Mouse (Mus musculus) MEL (cell line): Measurements from ENCODE around the gene Taf6l.

Source experiments
- CHD2 ChIP-seq: IDR thresholded peaks from 2 replicates; pipeline ENCODE4 v1.6.1; 2011; ENCODE audit warnings: low read length, improper control_type of control experiment
- CTCF ChIP-seq, 3 experiments: IDR thresholded peaks in 2 of 3; conservative IDR thresholded peaks in 1 of 3; 2 replicates each; pipeline ENCODE4 v1.5.1; 2011 to 2012; ENCODE audit warnings: low read length in 3 of 3, low read depth in 2 of 3, mild to moderate bottlenecking in 2 of 3, improper control_type of control experiment in 1 of 3, inconsistent platforms in 1 of 3, mixed read lengths in 1 of 3, moderate library complexity in 1 of 3; ENCODE audit not compliant: control insufficient read depth in 1 of 3, insufficient read depth in 1 of 3, poor library complexity in 1 of 3, severe bottlenecking in 1 of 3
- ELF1 ChIP-seq: IDR thresholded peaks from 2 replicates; pipeline ENCODE4 v1.6.1; 2014; ENCODE audit warnings: low read depth, mild to moderate bottlenecking, inconsistent platforms, low read length, improper control_type of control experiment, moderate library complexity
- JUND ChIP-seq: IDR thresholded peaks from 2 replicates; pipeline ENCODE4 v1.6.1; 2011; ENCODE audit warnings: low read depth, mild to moderate bottlenecking, improper control_type of control experiment, low read length
- MAX ChIP-seq: IDR thresholded peaks from 2 replicates; pipeline ENCODE4 v1.6.1; 2011; ENCODE audit warnings: low read length, improper control_type of control experiment
- MEF2A ChIP-seq: IDR thresholded peaks from 2 replicates; pipeline ENCODE4 v1.6.1; 2014; ENCODE audit warnings: low read depth, mild to moderate bottlenecking, inconsistent platforms, low read length, improper control_type of control experiment; ENCODE audit not compliant: poor library complexity, insufficient replicate concordance, severe bottlenecking; ENCODE audit errors: extremely low read depth
- POLR2A ChIP-seq, 2 experiments: IDR thresholded peaks; 2 replicates each; pipeline ENCODE4 v1.6.1; 2011 to 2012; ENCODE audit warnings: low read length in 2 of 2, mild to moderate bottlenecking in 2 of 2, control low read depth in 1 of 2, improper control_type of control experiment in 1 of 2, low read depth in 1 of 2, moderate library complexity in 1 of 2; ENCODE audit not compliant: control insufficient read depth in 1 of 2, insufficient read depth in 1 of 2, poor library complexity in 1 of 2
- UBTF ChIP-seq: IDR thresholded peaks from 2 replicates; pipeline ENCODE4 v1.6.1; 2012; ENCODE audit warnings: low read depth, mild to moderate bottlenecking, inconsistent platforms, low read length, improper control_type of control experiment, moderate library complexity, borderline replicate concordance; ENCODE audit not compliant: insufficient read depth
- USF2 ChIP-seq, 2 experiments: IDR thresholded peaks; 2 replicates each; pipeline ENCODE4 v1.6.1; 2011 to 2012; ENCODE audit warnings: improper control_type of control experiment in 2 of 2, low read length in 2 of 2, borderline replicate concordance in 1 of 2, inconsistent platforms in 1 of 2, low read depth in 1 of 2, mild to moderate bottlenecking in 1 of 2; ENCODE audit not compliant: insufficient read depth in 1 of 2

DNA sequence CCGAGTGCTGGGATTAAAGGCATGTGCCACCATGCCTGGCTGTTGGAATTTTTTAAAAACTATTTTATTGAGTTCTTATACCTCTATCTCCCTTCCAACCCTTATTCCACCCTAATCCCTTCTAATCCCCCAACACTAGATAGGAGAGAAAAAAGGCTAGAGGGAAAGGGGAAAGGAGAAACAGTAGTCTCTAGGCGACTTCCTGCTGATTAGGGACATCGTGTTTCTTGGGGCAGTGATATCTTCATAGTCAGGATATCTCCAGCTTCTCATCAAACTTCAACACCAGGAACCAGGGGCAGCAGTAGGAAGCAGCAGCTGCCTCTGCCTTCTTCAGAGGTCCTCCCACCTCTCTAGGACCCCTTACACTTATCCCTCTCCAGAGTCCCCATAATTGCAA, 51.9 kb downstream of the Taf6l start:
- no peak for TF ChIP-seq CHD2
- TF ChIP-seq JUND: no peak
- TF ChIP-seq CTCF (IDR thresholded peaks at IDR 0.05 in 2 of 3, conservative IDR thresholded peaks at IDR 0.05 in 1 of 3; ENCODE audit: control insufficient read depth in 1 of 3, insufficient read depth in 1 of 3, low read depth in 2 of 3, low read length in 3 of 3, poor library complexity in 1 of 3, severe bottlenecking in 1 of 3): no peak
- no peak for TF ChIP-seq USF2 (IDR thresholded peaks at IDR 0.05; ENCODE audit: borderline replicate concordance in 1 of 2, insufficient read depth in 1 of 2, low read depth in 1 of 2, low read length in 2 of 2)
- TF ChIP-seq MEF2A: no peak
- 0 out of 2 replicates have a peak, but pooled peaks have one; percentile 44 for TF ChIP-seq ELF1
- TF ChIP-seq POLR2A (IDR thresholded peaks at IDR 0.05; ENCODE audit: control insufficient read depth in 1 of 2, insufficient read depth in 1 of 2, low read depth in 1 of 2, low read length in 2 of 2, poor library complexity in 1 of 2): no peak
- no peak for TF ChIP-seq UBTF
- TF ChIP-seq MAX: peak; percentile 23; the same call in 1 of the 2 replicates
